Mouse (Mus musculus) spleen, adult 2 months (tissue): Measurements from ENCODE around the gene Slc16a1.

ENCODE experiments used
- CTCF ChIP-seq: fragments of 200-500 bp; IDR thresholded peaks from 2 replicates; pipeline ENCODE4 v1.5.1; 2011; ENCODE audit warnings: mild to moderate bottlenecking, inconsistent platforms; ENCODE audit not compliant: insufficient read depth, insufficient read length, insufficient replicate concordance; ENCODE audit errors: extremely low read depth
- POLR2A ChIP-seq: fragments of 200-500 bp; IDR thresholded peaks from 2 replicates; pipeline ENCODE4 v1.6.1; 2011; ENCODE audit warnings: low read depth, low read length, inconsistent platforms

GRCm38 (mm10) chr3:104621841-104622240 lies 16.6 kb upstream of the Slc16a1 start:
- TF ChIP-seq POLR2A (no peak), CTCF (no peak)
